Mouse (Mus musculus): ENCODE measurements around the gene Oprl1. TPM values are rescaled to one million over a fixed set of nuclear protein-coding genes. Genes with fewer than 3 reads are reported as not detected.
A peak's percentile ranks its signal among the peaks of the same experiment; 100 is the strongest.

The Oprl1 gene
- polyA plus RNA-seq, 1 experiment from 2014 or later: 111 TPM

- Histone ChIP-seq H3K27me3 (ENCODE audit: control insufficient read depth, insufficient read depth, low read depth, low read length) (no peaks in the 10 kb centered on the region), H3K4me1 (ENCODE audit: control insufficient read depth, insufficient read depth, low read length) (peaks cover 8% of the 10 kb centered on the region), H3K36me3 (ENCODE audit: control insufficient read depth, insufficient read depth, low read length) (peaks cover 10% of the 10 kb centered on the region), H3K4me3 (ENCODE audit: low read depth, low read length) (no peak overlapping the region), H3K9ac (ENCODE audit: low read depth, low read length) (no peak overlapping the region), H3K9me3 (replicated peaks; ENCODE audit: control insufficient read depth, low read length, poor library complexity, severe bottlenecking) (no peaks in the 10 kb centered on the region), H3K27ac (ENCODE audit: low read length) (no peak overlapping the region), H3K4me2 (ENCODE audit: low read length) (no peak overlapping the region)
- ATAC-seq: no peak
- 99% methylated on average over 8 of the region's 8 CpGs for WGBS
These were observed 27.2 kb upstream of the Oprl1 start for GRCm38 (mm10) chr2:181687586-181687985.

- H3K9ac ChIP-seq (ENCODE audit: low read depth, low read length): no peak overlapping the region
- WGBS: 92% methylated on average over 10 of the region's 10 CpGs
- no peak overlapping the region for H3K4me3 ChIP-seq (ENCODE audit: low read depth, low read length)
- H3K4me1 ChIP-seq (ENCODE audit: control insufficient read depth, insufficient read depth, low read length): peaks cover 18% of the 10 kb centered on the region
- H3K27me3 ChIP-seq (ENCODE audit: control insufficient read depth, insufficient read depth, low read depth, low read length): no peaks in the 10 kb centered on the region
- no peak overlapping the region for H3K27ac ChIP-seq (ENCODE audit: low read length)
- peaks cover 10% of the 10 kb centered on the region for H3K36me3 ChIP-seq (ENCODE audit: control insufficient read depth, insufficient read depth, low read length)
- ATAC-seq: no peak
- no peak overlapping the region for H3K4me2 ChIP-seq (ENCODE audit: low read length)
- H3K9me3 ChIP-seq (replicated peaks; ENCODE audit: control insufficient read depth, low read length, poor library complexity, severe bottlenecking): no peaks in the 10 kb centered on the region
These were observed 25.2 kb upstream of the Oprl1 start for GRCm38 (mm10) chr2:181689466-181690160.

GRCm38 (mm10) chr2:181691083-181691482 lies 23.7 kb upstream of the Oprl1 start:
- no peaks in the 10 kb centered on the region for H3K9me3 ChIP-seq (replicated peaks; ENCODE audit: control insufficient read depth, low read length, poor library complexity, severe bottlenecking)
- H3K4me2 ChIP-seq (ENCODE audit: low read length): no peak overlapping the region
- peaks cover 18% of the 10 kb centered on the region for H3K4me1 ChIP-seq (ENCODE audit: control insufficient read depth, insufficient read depth, low read length)
- peaks cover 10% of the 10 kb centered on the region for H3K36me3 ChIP-seq (ENCODE audit: control insufficient read depth, insufficient read depth, low read length)
- H3K27ac ChIP-seq (ENCODE audit: low read length): no peak overlapping the region
- H3K27me3 ChIP-seq (ENCODE audit: control insufficient read depth, insufficient read depth, low read depth, low read length): no peaks in the 10 kb centered on the region
- no peak for ATAC-seq
- WGBS: 91% methylated on average over 6 of the region's 6 CpGs
- no peak overlapping the region for H3K4me3 ChIP-seq (ENCODE audit: low read depth, low read length)
- H3K9ac ChIP-seq (ENCODE audit: low read depth, low read length): no peak overlapping the region

GRCm38 (mm10) chr2:181691571-181691970 lies 23.2 kb upstream of the Oprl1 start:
- no peaks in the 10 kb centered on the region for H3K9me3 ChIP-seq (replicated peaks; ENCODE audit: control insufficient read depth, low read length, poor library complexity, severe bottlenecking)
- H3K27ac ChIP-seq (ENCODE audit: low read length): no peak overlapping the region
- H3K9ac ChIP-seq (ENCODE audit: low read depth, low read length): no peak overlapping the region
- H3K36me3 ChIP-seq (ENCODE audit: control insufficient read depth, insufficient read depth, low read length): peaks cover 8% of the 10 kb centered on the region
- H3K4me1 ChIP-seq (ENCODE audit: control insufficient read depth, insufficient read depth, low read length): peaks cover 18% of the 10 kb centered on the region
- no peak overlapping the region for H3K4me3 ChIP-seq (ENCODE audit: low read depth, low read length)
- H3K27me3 ChIP-seq (ENCODE audit: control insufficient read depth, insufficient read depth, low read depth, low read length): no peaks in the 10 kb centered on the region
- ATAC-seq: no peak
- 89% methylated on average over 4 of the region's 4 CpGs for WGBS
- H3K4me2 ChIP-seq (ENCODE audit: low read length): no peak overlapping the region

- H3K4me1 ChIP-seq (ENCODE audit: control insufficient read depth, insufficient read depth, low read length): peaks cover 18% of the 10 kb centered on the region
- H3K36me3 ChIP-seq (ENCODE audit: control insufficient read depth, insufficient read depth, low read length): peaks cover 4% of the 10 kb centered on the region
- peak overlapping the region; percentile 69; the same call in 1 of the 2 replicates for H3K4me3 ChIP-seq (ENCODE audit: low read depth, low read length)
- H3K27ac ChIP-seq (ENCODE audit: low read length): no peak overlapping the region
- ATAC-seq: no peak
- WGBS: 94% methylated on average over 3 of the region's 3 CpGs
- H3K9me3 ChIP-seq (replicated peaks; ENCODE audit: control insufficient read depth, low read length, poor library complexity, severe bottlenecking): no peaks in the 10 kb centered on the region
- peak overlapping the region; percentile 80 for H3K4me2 ChIP-seq (ENCODE audit: low read length)
- no peaks in the 10 kb centered on the region for H3K27me3 ChIP-seq (ENCODE audit: control insufficient read depth, insufficient read depth, low read depth, low read length)
- no peak overlapping the region; the same call in 1 of the 2 replicates for H3K9ac ChIP-seq (ENCODE audit: low read depth, low read length)
These were observed 22.5 kb upstream of the Oprl1 start for GRCm38 (mm10) chr2:181692304-181692703.

GRCm38 (mm10) chr2:181693339-181694280 lies 21.2 kb upstream of the Oprl1 start, which contains the start of gene Rgs19:
TSS of gene Rgs19 (minus strand) at chr2:181693977.
- no peaks in the 10 kb centered on the region; the same call in 1 of the 2 replicates for H3K36me3 ChIP-seq (ENCODE audit: control insufficient read depth, insufficient read depth, low read length)
- H3K27ac ChIP-seq (ENCODE audit: low read length): peak within 1 kb of the TSS; percentile 72
- peak; percentile 87 for ATAC-seq
- H3K4me3 ChIP-seq (ENCODE audit: low read depth, low read length): peak within 1 kb of the TSS; percentile 69
- WGBS: under 1% methylated on average over 74 of the region's 75 CpGs
- H3K9me3 ChIP-seq (replicated peaks; ENCODE audit: control insufficient read depth, low read length, poor library complexity, severe bottlenecking): no peaks in the 10 kb centered on the region
- H3K9ac ChIP-seq (ENCODE audit: low read depth, low read length): peak within 1 kb of the TSS; percentile 86
- peaks cover 18% of the 10 kb centered on the region for H3K4me1 ChIP-seq (ENCODE audit: control insufficient read depth, insufficient read depth, low read length)
- no peaks in the 10 kb centered on the region for H3K27me3 ChIP-seq (ENCODE audit: control insufficient read depth, insufficient read depth, low read depth, low read length)
- peak within 1 kb of the TSS; percentile 80 for H3K4me2 ChIP-seq (ENCODE audit: low read length)

GRCm38 (mm10) chr2:181694581-181694980 lies 20.2 kb upstream of the Oprl1 start:
- no peak overlapping the region; the same call in 1 of the 2 replicates for H3K4me2 ChIP-seq (ENCODE audit: low read length)
- no peaks in the 10 kb centered on the region for H3K36me3 ChIP-seq (ENCODE audit: control insufficient read depth, insufficient read depth, low read length)
- no peak overlapping the region; the same call in 1 of the 2 replicates for H3K4me3 ChIP-seq (ENCODE audit: low read depth, low read length)
- H3K4me1 ChIP-seq (ENCODE audit: control insufficient read depth, insufficient read depth, low read length): peaks cover 18% of the 10 kb centered on the region
- H3K27ac ChIP-seq (ENCODE audit: low read length): no peak overlapping the region
- no peak for ATAC-seq
- H3K9ac ChIP-seq (ENCODE audit: low read depth, low read length): no peak overlapping the region
- no peaks in the 10 kb centered on the region for H3K9me3 ChIP-seq (replicated peaks; ENCODE audit: control insufficient read depth, low read length, poor library complexity, severe bottlenecking)
- 86% methylated on average over 3 of the region's 3 CpGs for WGBS
- no peaks in the 10 kb centered on the region for H3K27me3 ChIP-seq (ENCODE audit: control insufficient read depth, insufficient read depth, low read depth, low read length)

GRCm38 (mm10) chr2:181695776-181696175 lies 19.0 kb upstream of the Oprl1 start:
- H3K27ac ChIP-seq (ENCODE audit: low read length): no peak overlapping the region

More at GRCm38 (mm10) chr2:181695776-181696175, 19.0 kb upstream of the Oprl1 start:
- WGBS: 84% methylated on average over 1 of the region's 1 CpGs
- H3K36me3 ChIP-seq (ENCODE audit: control insufficient read depth, insufficient read depth, low read length): no peaks in the 10 kb centered on the region
- no peak for ATAC-seq
- no peaks in the 10 kb centered on the region for H3K9me3 ChIP-seq (replicated peaks; ENCODE audit: control insufficient read depth, low read length, poor library complexity, severe bottlenecking)
- no peak overlapping the region for H3K4me3 ChIP-seq (ENCODE audit: low read depth, low read length)
- H3K9ac ChIP-seq (ENCODE audit: low read depth, low read length): no peak overlapping the region
- no peaks in the 10 kb centered on the region for H3K27me3 ChIP-seq (ENCODE audit: control insufficient read depth, insufficient read depth, low read depth, low read length)
- peaks cover 18% of the 10 kb centered on the region for H3K4me1 ChIP-seq (ENCODE audit: control insufficient read depth, insufficient read depth, low read length)
- no peak overlapping the region for H3K4me2 ChIP-seq (ENCODE audit: low read length)
